Mouse (Mus musculus): ENCODE results near the gene Cspg5. TPM values are rescaled to one million over a fixed set of nuclear protein-coding genes. Genes with fewer than 3 reads are reported as not detected.

The Cspg5 gene
- 100 to 1,000 TPM; 307 to 311 TPM for total RNA-seq (2021)

DNA sequence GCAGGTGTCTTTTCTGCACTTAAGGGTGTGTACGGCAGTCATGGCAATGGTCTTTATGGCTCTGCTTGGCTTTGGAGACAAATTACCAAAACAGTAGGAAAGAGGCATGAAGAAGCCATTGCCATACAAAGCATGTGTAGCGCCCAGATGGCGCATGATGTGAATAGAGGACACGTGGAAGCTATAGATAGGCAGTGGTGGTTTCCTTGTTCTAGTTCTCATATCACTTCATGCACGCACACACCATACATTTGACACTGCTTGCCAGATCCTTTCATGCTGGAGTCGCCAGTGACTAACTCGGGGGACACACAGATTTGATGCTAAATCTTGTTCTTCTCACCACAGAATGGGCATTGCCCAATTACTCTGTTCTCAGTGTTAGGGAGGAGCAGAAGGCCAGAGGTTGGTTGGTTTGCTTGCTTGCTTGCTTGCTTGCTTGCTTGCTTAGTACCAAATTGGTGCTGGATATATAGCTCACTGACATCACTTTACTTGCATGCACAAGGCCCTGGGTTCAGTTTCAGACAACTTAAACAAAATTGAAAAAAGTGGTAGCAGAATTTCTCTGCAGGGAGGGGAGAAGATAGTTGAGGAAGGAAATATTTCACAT is at the start of gene Cspg5:
Cspg5 (plus strand) TSS at position 563 of the 613 bp plus-strand sequence.
- no peak for DNase-seq (ENCODE audit: extremely low spot score in 1 of 2, low spot score in 1 of 2)

DNA sequence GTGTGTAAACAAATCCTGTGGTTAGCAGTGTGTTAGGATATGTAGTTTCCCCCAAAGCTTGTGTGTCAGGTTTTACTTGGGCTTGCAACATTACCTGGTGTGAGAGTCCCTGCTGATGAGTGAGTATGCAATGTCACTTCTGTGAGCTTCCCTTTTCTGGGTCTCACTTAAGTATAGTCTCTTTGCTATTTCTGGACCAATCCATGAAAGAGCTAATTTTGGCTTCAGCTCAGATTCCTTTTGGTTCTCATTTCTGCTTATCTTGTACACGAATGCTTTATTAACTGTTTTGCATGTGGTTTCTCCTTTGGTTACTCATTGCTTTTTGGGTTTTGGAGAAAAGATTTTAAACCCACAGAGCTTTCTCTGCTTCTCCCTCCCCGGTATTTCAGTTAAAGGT is 43.7 kb upstream of the Cspg5 start:
- DNase-seq (ENCODE audit: extremely low spot score in 1 of 2, low spot score in 1 of 2), result no peak

DNA sequence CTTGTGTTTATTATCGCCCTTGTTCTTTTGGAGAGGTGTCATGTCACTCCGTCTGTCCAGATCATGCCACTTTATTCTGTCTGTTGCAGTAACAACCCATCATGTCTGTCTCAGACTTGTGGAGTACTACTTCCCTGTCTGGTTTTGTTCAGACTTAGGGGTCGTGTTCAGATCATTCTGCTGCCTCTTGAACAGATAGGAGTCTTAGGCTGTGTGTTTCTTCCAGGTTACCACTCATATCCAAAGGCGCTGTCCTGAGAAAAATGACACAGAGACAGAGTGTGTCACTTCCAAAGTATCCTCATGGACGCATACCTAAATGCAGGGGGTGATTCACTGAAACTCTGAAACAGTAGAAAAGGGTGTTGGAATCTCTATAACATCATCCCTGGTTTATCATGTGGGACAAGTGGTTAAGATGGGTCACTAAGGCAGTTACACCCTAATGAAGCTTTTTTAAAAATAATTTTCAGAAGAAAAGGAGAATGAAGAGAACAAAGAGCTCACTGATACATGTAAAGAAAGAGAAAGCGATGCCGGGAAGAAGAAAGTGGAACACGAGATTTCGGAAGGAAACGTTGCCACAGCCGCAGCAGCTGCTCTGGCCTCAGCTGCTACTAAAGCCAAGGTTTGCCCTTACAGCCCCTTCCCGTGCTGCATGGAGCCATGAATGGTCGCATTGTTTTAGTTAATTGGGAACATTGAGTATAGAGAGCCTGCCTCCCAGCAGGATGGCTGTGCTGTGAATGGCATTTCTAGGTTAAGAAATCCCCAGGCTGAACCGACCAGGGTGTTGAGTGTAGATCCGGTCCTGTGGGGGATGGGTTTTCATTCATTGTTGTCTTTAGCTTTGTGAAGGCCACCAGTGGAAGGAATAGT is 37.8 kb upstream of the Cspg5 start:
- peak; percentile 14 to 34 for DNase-seq (ENCODE audit: extremely low spot score in 1 of 2, low spot score in 1 of 2)

DNA sequence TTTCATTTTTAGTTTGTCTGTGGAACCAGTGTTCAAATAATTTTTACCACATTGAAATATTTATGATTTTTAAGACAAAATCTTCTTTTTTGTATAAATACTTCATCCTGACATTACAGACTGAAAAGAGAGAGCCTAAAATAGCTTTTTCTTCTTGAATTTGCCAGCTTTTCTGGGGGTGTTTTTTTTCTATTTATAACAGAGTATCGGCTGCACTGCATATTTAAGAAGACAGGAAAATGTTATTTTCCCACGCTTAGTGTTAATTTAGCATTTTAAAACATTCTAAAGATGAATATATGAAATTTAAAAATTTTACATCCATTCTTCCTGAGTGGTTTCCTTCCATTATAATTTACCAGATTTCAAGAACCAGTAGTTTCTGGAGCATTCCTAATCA is 37.1 kb upstream of the Cspg5 start:
- no peak for DNase-seq (ENCODE audit: extremely low spot score in 1 of 2, low spot score in 1 of 2)

DNA sequence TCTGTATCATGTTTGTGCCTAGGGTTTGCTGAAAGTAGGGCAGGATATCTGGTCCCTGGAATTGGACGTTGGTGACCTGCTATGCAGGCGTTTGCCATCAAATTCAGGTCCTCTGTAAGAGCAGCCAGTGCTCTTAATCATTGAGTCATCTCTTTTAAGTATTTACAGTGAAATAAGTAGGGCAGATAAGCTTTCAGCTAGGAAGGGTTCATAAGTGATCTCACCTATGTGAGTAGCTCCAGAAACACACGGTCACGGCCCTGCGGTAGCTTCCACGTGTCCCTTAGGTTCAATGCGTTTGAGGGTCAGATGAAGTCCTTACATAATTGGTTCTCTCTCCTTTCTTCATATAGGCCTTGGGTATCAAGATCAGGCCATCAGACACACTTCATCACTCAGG is 35.3 kb upstream of the Cspg5 start:
- no peak for DNase-seq (ENCODE audit: extremely low spot score in 1 of 2, low spot score in 1 of 2)

DNA sequence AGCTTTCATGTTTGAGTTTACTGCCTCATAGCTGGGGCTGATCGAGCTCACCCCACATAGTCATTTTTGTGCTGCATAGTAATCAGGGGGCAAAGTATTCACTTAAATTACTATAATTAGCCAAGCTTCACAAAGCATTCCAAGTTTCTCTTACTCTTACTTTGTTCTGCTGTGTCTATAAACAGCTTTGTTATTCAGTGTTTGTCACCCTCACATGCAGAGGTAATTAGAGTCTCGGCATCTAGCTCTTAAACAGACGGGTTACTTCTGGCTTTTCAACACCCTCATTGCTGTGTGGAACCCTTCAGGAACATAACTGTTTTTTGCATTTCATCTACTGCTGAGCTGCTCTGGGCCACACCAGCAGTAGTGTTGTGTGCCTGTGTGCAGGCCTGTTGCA is 34.6 kb upstream of the Cspg5 start:
- DNase-seq (ENCODE audit: extremely low spot score in 1 of 2, low spot score in 1 of 2), result no peak

DNA sequence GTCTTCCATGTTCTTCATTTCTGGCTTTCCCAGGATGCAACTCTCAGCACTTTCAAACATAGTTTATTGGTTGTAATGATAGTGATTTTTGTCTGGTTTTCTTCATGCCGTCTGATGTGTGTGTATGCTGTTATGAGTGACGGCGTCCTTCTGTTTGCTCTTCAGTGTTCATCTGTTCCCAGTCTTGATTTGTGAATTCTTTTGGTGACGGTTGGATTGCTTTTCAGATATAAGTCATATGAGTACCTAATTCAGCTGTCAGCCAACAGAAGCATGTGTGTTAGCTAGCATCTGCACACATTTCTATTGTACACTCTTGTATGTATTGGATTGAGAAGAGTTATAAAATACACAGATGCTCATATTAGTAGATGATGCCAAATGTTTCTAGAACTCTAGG is 19.3 kb upstream of the Cspg5 start:
- DNase-seq (ENCODE audit: extremely low spot score in 1 of 2, low spot score in 1 of 2), result no peak

DNA sequence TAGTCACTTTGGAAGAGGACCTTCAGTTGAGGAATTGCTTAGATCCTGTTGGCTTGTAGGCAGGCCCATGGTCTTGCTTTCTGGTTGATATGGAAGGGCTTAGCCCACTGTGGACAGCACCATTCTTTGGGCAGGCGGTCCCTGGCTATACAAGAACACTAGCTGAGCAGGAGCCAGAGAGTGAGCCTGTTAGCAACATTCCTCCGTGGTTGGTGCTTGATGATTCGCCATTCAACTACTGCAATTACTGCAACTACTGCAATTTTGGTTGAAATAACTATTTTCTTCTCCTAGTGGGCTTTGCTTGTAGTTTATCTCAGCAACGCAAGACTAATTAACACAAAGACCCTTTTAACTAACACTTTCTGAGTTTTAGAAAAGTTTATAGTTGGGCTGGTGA is 17.4 kb upstream of the Cspg5 start:
- DNase-seq (ENCODE audit: extremely low spot score in 1 of 2, low spot score in 1 of 2), result no peak

DNA sequence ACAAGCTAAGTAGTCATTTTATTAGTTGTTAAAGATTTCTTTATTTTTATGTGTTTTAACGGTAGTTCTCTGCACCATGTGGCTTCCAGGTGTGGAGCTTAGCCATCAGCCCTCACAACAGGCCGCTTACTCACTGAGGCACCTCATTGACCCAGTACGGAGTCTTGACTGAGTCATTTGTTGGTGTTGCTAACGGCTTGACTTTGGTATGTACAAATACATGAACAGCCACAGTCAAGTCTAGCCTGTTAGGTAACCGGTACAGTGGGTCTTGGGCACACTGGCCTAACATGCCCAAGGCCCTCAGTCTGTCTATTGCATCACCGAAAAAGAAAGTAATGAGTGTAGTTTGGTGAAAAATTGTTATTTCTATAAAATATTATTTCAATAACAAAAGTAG is 14.9 kb upstream of the Cspg5 start:
- no peak for DNase-seq (ENCODE audit: extremely low spot score in 1 of 2, low spot score in 1 of 2)

DNA sequence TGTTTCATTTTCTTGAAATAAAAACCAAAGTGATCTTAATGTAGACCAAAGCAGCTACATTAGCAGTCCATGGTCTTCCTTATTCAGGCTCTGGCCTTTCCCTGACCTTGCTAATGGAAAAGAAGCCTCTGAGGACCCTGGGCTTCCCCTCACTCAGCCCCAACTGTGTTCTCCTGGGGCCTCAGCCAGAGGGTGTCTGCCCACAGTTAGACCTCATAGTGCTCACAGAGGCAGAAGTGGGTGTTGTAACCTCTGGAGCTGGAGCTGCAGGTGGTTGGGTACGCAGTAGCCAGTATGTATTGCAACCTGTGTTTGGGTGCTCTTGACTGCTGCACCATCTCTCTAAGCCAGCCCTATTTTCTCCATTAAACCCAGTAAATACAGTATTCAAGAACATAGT is 14.5 kb upstream of the Cspg5 start:
- no peak for DNase-seq (ENCODE audit: extremely low spot score in 1 of 2, low spot score in 1 of 2)

DNA sequence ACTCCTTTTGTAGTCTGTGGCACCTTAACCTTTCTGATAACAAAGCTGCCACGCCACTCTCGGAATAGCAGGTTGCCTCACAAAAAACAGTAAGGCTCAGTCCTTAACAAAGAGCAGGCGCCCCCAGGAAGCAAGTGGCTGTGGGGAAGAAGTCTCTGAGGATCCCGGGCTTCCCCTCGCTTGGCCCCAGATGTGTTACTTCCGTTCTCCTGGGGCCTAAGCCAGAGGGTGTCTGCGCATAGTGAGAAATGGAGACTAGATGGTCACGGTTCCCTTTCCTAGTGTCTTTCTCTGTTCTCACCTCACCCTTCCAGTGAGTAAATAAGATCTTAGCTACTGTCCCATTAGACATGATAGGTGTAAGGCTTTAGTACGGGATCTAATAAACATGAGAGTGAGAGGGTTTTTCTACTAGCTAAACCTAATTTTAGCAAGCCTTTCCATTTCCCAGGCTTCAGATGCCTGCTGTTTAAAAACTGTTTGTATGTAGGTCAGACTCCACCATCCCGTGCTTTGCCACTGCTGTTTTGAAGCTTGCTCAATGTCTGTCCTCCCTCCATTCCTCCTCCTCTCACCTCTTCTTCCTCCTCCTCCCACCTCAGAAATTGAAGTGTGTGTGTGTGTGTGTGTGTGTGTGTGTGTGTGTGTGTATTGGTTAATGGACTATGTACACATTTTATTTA is 13.9 kb upstream of the Cspg5 start:
- no peak for DNase-seq (ENCODE audit: extremely low spot score in 1 of 2, low spot score in 1 of 2)

DNA sequence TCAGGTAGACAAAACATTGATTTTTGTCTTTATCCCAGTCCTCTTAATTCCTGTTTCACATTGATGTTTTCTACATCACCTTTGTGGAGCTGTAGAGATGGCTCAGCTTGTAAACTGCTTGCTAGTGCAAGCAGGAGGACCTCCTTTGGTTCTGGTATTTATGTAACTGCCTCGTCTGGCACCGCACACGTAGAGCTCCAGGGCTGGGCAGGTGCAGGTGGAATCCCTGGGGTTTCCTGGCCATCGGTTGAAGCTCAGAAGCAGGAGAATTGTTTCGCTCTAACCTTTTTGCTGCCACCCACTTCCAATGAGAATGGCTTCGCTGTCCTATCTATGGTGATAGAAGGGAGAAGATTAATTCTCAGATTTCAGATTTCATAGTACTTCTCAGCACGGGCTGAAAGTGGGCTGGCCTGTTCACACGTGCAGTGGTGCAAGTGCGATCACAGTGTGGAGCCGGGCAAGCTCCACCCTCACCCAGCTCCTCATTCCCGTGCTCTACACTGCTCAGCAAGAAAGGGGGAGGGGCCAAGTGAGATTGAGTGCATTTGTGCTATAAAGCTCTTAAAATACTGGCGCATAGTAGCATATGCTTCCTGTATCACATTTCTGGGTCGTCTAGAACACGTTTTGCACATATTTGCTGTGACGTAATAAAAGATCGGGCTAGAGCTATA is 13.1 kb upstream of the Cspg5 start:
- no peak for DNase-seq (ENCODE audit: extremely low spot score in 1 of 2, low spot score in 1 of 2)

DNA sequence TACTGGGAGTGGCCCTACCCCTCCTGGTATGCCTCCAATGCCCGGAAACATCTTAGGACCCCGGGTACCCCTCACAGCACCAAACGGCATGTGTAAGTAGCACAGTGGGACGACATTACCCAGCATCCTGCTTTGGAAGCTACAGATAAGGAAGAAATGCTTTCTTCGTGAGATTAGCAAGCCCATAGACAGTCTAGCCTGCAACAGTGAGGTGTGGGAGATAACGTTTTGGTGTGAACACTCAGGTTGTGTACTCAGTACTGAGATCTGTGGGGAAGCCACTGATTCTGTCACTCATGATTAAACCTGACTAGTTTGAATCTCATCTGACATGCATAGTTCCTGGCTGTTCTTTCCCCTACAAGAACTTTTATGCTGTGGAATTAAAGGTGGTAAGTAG is 8.6 kb upstream of the Cspg5 start:
- DNase-seq (ENCODE audit: extremely low spot score in 1 of 2, low spot score in 1 of 2), result no peak

DNA sequence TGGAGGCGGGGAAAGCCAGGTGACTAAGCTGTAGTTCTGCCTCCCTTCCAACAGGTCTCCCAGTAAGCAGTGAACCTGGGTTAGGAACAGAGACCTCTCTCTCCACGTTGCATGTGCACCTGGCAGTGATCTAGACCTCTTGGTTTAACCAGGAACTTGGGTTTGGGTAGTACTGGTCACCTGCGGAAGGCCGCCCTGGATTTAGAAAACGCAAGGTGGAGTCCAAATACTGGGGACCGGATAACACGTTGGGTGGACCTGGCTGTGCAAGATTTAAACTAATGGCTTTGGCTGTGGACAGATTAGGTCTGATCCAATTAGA is 945 bp downstream of the Cspg5 start:
- no peak for DNase-seq (ENCODE audit: extremely low spot score in 1 of 2, low spot score in 1 of 2)

DNA sequence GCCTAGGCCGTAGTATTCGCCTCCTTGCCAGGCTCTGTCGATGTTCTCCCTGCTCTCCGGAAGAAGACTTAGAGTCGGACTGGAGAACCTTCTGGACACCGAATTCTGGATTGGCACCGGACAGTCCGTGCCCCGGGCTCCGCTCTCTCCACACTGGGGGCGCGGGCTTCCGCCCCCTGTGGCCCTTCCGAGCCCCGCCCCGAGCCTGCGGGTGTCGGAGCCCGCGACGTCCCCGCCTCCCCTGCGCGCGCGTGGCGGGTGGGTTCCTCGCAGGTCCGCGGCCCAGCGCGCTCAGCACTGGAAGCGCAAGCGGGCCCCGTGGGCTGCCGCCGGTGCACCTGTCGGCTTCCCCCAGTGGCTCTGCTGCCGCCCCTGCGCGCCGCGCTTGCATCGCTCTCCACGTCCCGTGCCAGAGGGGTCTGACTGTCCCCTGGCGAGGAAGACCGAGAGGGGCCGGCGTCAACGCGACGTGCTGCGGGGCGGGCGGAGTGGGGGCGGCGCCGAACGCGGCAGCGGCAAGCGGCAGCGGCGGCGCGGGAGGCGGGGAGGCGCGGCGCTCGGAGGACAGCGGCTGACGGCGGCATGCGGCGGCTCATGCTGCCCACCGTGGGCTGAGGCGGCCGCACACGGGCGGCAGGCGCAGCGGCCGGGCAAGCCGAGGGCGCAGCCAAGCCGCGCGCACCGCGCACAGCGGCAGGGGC is 1.5 kb downstream of the Cspg5 start:
- DNase-seq (ENCODE audit: extremely low spot score in 1 of 2, low spot score in 1 of 2), result peak; percentile 62 to 78

DNA sequence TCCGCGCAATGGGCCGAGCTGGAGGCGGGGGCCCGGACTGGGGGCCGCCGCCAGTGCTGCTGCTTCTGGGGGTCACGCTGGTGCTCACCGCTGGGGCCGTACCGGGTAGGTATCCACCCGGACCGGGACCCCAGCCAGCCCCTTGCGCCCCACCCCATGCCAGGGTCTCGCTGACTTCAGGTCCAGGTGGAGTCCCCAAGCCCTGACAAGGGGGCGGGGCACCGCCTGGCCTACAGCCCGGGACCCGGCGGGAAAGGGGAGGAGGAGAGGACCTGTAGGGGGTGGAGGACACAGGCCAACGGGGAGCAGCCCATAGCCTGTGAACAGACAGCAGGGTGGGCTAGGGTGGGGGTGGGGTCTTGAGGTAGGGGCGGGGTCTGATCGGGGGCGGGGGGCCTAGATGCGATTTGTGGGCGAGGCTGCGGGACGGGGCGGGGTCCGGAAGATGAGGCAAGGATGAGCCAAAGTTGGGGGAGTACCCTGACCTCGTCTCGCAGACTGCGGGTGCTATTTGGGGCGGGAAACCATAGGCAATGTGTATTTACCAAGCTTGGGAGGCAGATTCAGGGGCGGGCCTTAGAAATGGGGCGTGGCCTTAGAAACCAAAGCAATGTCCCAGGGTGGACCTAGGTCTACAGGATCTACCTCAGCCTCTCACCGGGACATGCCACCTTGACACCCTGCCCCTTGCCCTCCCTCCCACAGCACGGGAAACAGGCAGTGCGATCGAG is 2.2 kb downstream of the Cspg5 start:
- peak; percentile 52 to 57 for DNase-seq (ENCODE audit: extremely low spot score in 1 of 2, low spot score in 1 of 2)

DNA sequence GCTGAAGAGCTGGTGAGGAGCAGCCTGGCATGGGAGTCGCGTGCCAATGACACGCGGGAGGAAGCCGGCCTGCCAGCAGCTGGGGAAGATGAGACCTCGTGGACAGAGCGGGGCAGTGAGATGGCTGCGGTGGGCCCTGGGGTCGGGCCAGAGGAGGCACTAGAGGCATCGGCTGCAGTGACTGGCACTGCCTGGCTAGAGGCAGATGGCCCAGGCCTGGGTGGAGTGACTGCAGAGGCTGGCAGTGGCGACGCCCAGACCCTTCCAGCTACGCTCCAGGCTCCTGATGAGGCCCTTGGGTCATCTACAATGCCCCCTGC is 2.7 kb downstream of the Cspg5 start:
- peak in 1 of 2 experiments; percentile 26 for DNase-seq (ENCODE audit: extremely low spot score in 1 of 2, low spot score in 1 of 2)

DNA sequence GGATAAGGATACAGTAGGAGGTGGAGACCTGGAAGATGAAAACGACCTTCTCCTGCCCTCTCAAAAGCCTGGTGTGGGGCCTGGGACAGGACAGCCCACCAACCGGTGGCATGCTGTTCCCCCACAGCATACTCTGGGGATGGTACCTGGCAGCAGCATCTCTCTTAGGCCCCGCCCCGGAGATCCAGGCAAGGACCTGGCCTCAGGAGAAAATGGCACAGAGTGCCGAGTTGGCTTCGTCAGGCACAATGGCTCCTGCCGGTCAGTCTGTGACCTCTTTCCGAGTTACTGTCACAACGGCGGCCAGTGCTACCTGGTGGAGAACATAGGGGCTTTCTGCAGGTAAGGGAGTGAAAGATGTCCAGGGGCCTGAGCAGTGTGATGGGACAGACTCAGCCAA is 3.5 kb downstream of the Cspg5 start:
- DNase-seq (ENCODE audit: extremely low spot score in 1 of 2, low spot score in 1 of 2), result no peak

DNA sequence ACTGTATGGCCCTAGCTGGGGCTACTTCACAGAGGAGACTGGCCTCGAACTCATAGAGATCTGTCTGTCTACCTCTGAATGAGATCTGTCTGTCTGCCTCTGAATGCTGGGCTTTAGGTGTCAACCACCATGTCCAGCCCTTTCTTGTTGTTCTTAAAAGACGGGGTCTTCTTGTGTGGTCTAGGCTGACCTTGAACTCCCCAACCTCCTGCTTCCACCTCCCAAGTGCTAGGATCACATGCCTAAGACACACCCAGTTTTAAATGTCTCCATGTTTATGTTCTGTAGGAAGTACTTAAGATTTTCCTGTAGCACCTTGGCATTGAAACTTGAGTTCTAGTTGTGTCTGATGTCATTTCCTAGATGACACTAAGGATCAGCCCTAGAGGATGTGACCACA is 5.3 kb downstream of the Cspg5 start:
- DNase-seq (ENCODE audit: extremely low spot score in 1 of 2, low spot score in 1 of 2), result no peak
